Mouse (Mus musculus): ENCODE results near the gene Nfrkb. TPM values are rescaled to one million over a fixed set of nuclear protein-coding genes. Genes with fewer than 3 reads are reported as not detected.

Gene Nfrkb
- total and polyA plus RNA-seq, 3 experiments: 15.5 to 22.0 (median 15.6) TPM

DNA sequence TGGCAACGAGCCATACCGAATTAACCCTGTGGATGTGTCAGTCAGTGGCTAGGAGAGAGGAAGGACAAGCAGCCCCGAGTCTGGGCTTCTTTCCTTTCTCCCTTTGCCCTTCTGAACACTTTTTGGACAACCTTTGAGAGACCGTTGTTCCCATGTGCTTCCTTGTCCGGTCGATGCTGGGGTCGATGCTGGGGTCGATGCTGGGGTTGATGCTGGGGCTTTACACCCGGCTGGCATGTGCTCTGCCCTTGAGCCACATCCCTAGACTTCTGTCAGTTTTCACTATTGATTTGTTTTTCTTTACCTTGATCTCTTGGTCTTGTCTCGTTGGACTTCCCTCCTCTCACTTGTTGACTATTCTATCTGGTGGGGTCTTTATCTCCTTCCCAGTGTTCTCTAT, 32.5 kb upstream of the Nfrkb start:
- in situ Hi-C loops (cut with MboI; ENCODE audit: low pct_ligation_motif_present, low pct_unique_long_range_greater_than_20kb, low sequenced_read_pairs): no loop called here
- Histone ChIP-seq H3K79me2 (replicated peaks; ENCODE audit: control insufficient read depth, extremely low read depth, insufficient read depth, poor library complexity, severe bottlenecking) (no peaks in the 10 kb centered on the region), H3K4me3 (replicated peaks in 1 of 3; ENCODE audit: low read depth in 2 of 3, low read length in 2 of 3, poor library complexity in 1 of 3) (no peak overlapping the region), H3K4me2 (ENCODE audit: insufficient read depth, low read depth, poor library complexity, severe bottlenecking) (no peak overlapping the region), H3K4me1 (ENCODE audit: control insufficient read depth in 1 of 2, insufficient read depth in 2 of 2) (no peaks in the 10 kb centered on the region), H3K36me3 (replicated peaks in 1 of 2; ENCODE audit: control insufficient read depth in 1 of 2, insufficient read depth in 1 of 2, low read length in 1 of 2) (peaks cover 0 to 59% of the 10 kb centered on the region in 2 experiments), H3K9ac (ENCODE audit: insufficient read depth, low read depth) (no peak overlapping the region), H3K27me3 (replicated peaks) (no peaks in the 10 kb centered on the region), H3K27ac (ENCODE audit: insufficient read depth, low read depth) (no peak overlapping the region), H3K9me3 (replicated peaks; ENCODE audit: low read length) (no peaks in the 10 kb centered on the region)
- TF ChIP-seq NRF1 (IDR thresholded peaks at IDR 0.05; ENCODE audit: low read depth, low read length): no peak
- no peak for TF ChIP-seq POLR2AphosphoS2 (IDR thresholded peaks at IDR 0.05; ENCODE audit: low read depth, low read length)
- TF ChIP-seq MAX (IDR thresholded peaks at IDR 0.05; ENCODE audit: low read length): no peak
- TF ChIP-seq IRF4 (IDR thresholded peaks at IDR 0.05; ENCODE audit: low read depth, low read length): no peak
- no peak for TF ChIP-seq ELF1 (IDR thresholded peaks at IDR 0.05; ENCODE audit: low read depth, low read length)
- no peak for TF ChIP-seq RAD21 (IDR thresholded peaks at IDR 0.05; ENCODE audit: low read depth, low read length)
- no peak for TF ChIP-seq ZNF384 (IDR thresholded peaks at IDR 0.05; ENCODE audit: low read depth, low read length)
- no peak for TF ChIP-seq TCF12 (IDR thresholded peaks at IDR 0.05; ENCODE audit: low read depth, low read length)
- no peak for TF ChIP-seq KAT2A (IDR thresholded peaks at IDR 0.05; ENCODE audit: insufficient replicate concordance, low read length)
- no peak for TF ChIP-seq SIN3A (IDR thresholded peaks at IDR 0.05; ENCODE audit: low read length)
- no peak for TF ChIP-seq USF1 (IDR thresholded peaks at IDR 0.05; ENCODE audit: low read depth, low read length)
- TF ChIP-seq EP300 (IDR thresholded peaks at IDR 0.05; ENCODE audit: low read length): no peak
- no peak for TF ChIP-seq RCOR1 (conservative IDR thresholded peaks at IDR 0.05; ENCODE audit: low read depth, low read length)
- no peak for TF ChIP-seq BHLHE40 (IDR thresholded peaks at IDR 0.05; ENCODE audit: low read depth, low read length)
- TF ChIP-seq POLR2A (IDR thresholded peaks at IDR 0.05; ENCODE audit: low read depth, low read length): no peak
- no peak for TF ChIP-seq TBP (conservative IDR thresholded peaks at IDR 0.05; ENCODE audit: low read depth, low read length)
- no peak for TF ChIP-seq E2F4 (IDR thresholded peaks at IDR 0.05; ENCODE audit: insufficient replicate concordance, low read depth, low read length)
- no peak for TF ChIP-seq MEF2A (IDR thresholded peaks at IDR 0.05; ENCODE audit: borderline replicate concordance, low read depth, low read length)
- no peak for TF ChIP-seq JUND (conservative IDR thresholded peaks at IDR 0.05; ENCODE audit: low read depth, low read length)
- dilution Hi-C loops (cut with MboI; ENCODE audit: extremely low pct_ligation_motif_present, extremely low pct_unique_long_range_greater_than_20kb, low sequenced_read_pairs): no loop called here
- no peak for DNase-seq (ENCODE audit: extremely low read depth)

DNA sequence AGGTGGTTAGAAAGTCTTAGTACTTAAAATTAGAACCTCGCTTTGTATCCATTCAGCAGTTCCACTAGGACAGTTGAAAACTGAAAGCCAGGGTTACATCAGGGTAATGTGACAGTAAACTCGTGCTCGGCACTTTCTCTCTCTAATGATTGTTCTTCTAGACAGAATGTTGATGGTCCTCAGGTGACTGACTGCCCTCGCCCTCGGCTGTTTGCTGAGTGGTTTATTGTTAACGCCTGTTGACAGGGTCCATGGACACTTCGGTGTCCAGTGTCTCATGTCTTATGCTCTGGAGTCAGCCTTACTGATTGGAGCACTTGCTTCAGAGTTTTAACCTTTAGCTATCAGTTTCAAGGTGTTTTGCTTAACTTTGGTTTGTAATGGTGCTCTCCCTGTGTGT, 31.9 kb upstream of the Nfrkb start:
- Histone ChIP-seq H3K79me2 (replicated peaks; ENCODE audit: control insufficient read depth, extremely low read depth, insufficient read depth, poor library complexity, severe bottlenecking) (no peaks in the 10 kb centered on the region), H3K4me3 (replicated peaks in 1 of 3; ENCODE audit: low read depth in 2 of 3, low read length in 2 of 3, poor library complexity in 1 of 3) (no peak overlapping the region), H3K27me3 (replicated peaks) (no peaks in the 10 kb centered on the region), H3K4me1 (ENCODE audit: control insufficient read depth in 1 of 2, insufficient read depth in 2 of 2) (no peaks in the 10 kb centered on the region), H3K36me3 (replicated peaks in 1 of 2; ENCODE audit: control insufficient read depth in 1 of 2, insufficient read depth in 1 of 2, low read length in 1 of 2) (peaks cover 2 to 60% of the 10 kb centered on the region in 2 experiments), H3K9me3 (replicated peaks; ENCODE audit: low read length) (no peaks in the 10 kb centered on the region), H3K4me2 (ENCODE audit: insufficient read depth, low read depth, poor library complexity, severe bottlenecking) (no peak overlapping the region), H3K27ac (ENCODE audit: insufficient read depth, low read depth) (no peak overlapping the region), H3K9ac (ENCODE audit: insufficient read depth, low read depth) (no peak overlapping the region)
- TF ChIP-seq ZC3H11A (IDR thresholded peaks at IDR 0.05; ENCODE audit: low read depth, low read length): no peak
- TF ChIP-seq TCF12 (IDR thresholded peaks at IDR 0.05; ENCODE audit: low read depth, low read length): no peak
- no peak for TF ChIP-seq EP300 (IDR thresholded peaks at IDR 0.05; ENCODE audit: low read length)
- no peak for TF ChIP-seq PAX5 (IDR thresholded peaks at IDR 0.05; ENCODE audit: low read length)
- TF ChIP-seq CTCF (conservative IDR thresholded peaks at IDR 0.05 in 1 of 2, IDR thresholded peaks at IDR 0.05 in 1 of 2; ENCODE audit: low read depth in 2 of 2, low read length in 2 of 2): no peak
- no peak for TF ChIP-seq MAZ (IDR thresholded peaks at IDR 0.05; ENCODE audit: low read depth, low read length)
- in situ Hi-C loops (cut with MboI; ENCODE audit: low pct_ligation_motif_present, low pct_unique_long_range_greater_than_20kb, low sequenced_read_pairs): no loop called here
- dilution Hi-C loops (cut with MboI; ENCODE audit: extremely low pct_ligation_motif_present, extremely low pct_unique_long_range_greater_than_20kb, low sequenced_read_pairs): no loop called here
- DNase-seq (ENCODE audit: extremely low read depth): no peak

All from CH12.LX (cell line).